Mouse (Mus musculus) forebrain, embryonic 16.5 days (tissue): ENCODE data around the gene Jade1. TPM values are rescaled to one million over a fixed set of nuclear protein-coding genes. Genes with fewer than 3 reads are reported as not detected.

ENCODE experiments used
- ATAC-seq: fragments of 200-750 bp; cut with Nextera tagmentation; 2 replicates; pipeline ENCODE4 v1.8.0; 2017; ENCODE audit warnings: mild to moderate bottlenecking, moderate library complexity
- H3K27ac ChIP-seq: fragments of 300-500 bp; sonication (generic); 2 replicates; pipeline ENCODE4 v1.5.1; 2014; ENCODE audit warnings: low read length, control low read depth
- H3K27me3 ChIP-seq: fragments of 300-500 bp; sonication (generic); replicated peaks from 2 replicates; pipeline ENCODE4 v1.6.1; 2014; ENCODE audit warnings: low read length; ENCODE audit not compliant: control insufficient read depth, insufficient read depth
- H3K36me3 ChIP-seq: fragments of 300-500 bp; sonication (generic); 2 replicates; pipeline ENCODE4 v1.6.1; 2014; ENCODE audit not compliant: control insufficient read depth, insufficient read depth
- H3K4me1 ChIP-seq: fragments of 300-500 bp; sonication (generic); replicated peaks from 2 replicates; pipeline ENCODE4 v1.6.1; 2014; ENCODE audit warnings: low read length; ENCODE audit not compliant: control insufficient read depth, insufficient read depth
- H3K4me2 ChIP-seq: fragments of 300-500 bp; sonication (generic); 2 replicates; pipeline ENCODE4 v1.6.1; 2014; ENCODE audit warnings: mild to moderate bottlenecking, low read length, control low read depth
- H3K4me3 ChIP-seq: fragments of 300-500 bp; sonication (generic); replicated peaks from 2 replicates; pipeline ENCODE4 v1.5.1; 2014; ENCODE audit warnings: mild to moderate bottlenecking, low read length, control low read depth
- H3K9ac ChIP-seq: fragments of 300-500 bp; sonication (generic); replicated peaks from 2 replicates; pipeline ENCODE4 v1.6.1; 2014; ENCODE audit warnings: low read depth, low read length, control low read depth
- H3K9me3 ChIP-seq: fragments of 300-500 bp; sonication (generic); 2 replicates; pipeline ENCODE4 v1.6.1; 2016; ENCODE audit warnings: low read length; ENCODE audit not compliant: control insufficient read depth
- WGBS: fragments of 180-500 bp; shearing (Covaris S2); extraction: QIAGEN DNeasy Blood & Tissue Kit; methylation state at CpG from one replicate; pipeline ENCODE4 v1.1.7; 2014; 5-methylcytosine and 5-hydroxymethylcytosine counted together
- polyA plus RNA-seq: library from polyadenylated mRNA; unstranded; fragments of >200 nt; fragmentation: Nextera tagmentation; extraction: Ambion mirVana; gene quantifications from 2 replicates; pipeline ENCODE4 v1.2.1, GENCODE M21; 2015

Gene Jade1
- polyA plus RNA-seq, 1 experiment from 2014 or later: 20.7 TPM

- Histone ChIP-seq H3K4me1 (peaks cover 9% of the 10 kb centered on the region), H3K27me3 (no peaks in the 10 kb centered on the region), H3K36me3 (peaks cover 31% of the 10 kb centered on the region), H3K4me3 (no peak overlapping the region), H3K9ac (no peak overlapping the region), H3K27ac (no peak overlapping the region), H3K4me2 (no peak overlapping the region), H3K9me3 (no peaks in the 10 kb centered on the region)
- 94% methylated on average over 8 of the region's 8 CpGs for WGBS
- no peak for ATAC-seq
These were observed 51.9 kb downstream of the Jade1 start for GRCm38 (mm10) chr3:41607467-41607866.

GRCm38 (mm10) chr3:41609071-41609470, 53.5 kb downstream of the Jade1 start:
- ATAC-seq: no peak
- H3K9ac ChIP-seq: no peak overlapping the region
- H3K4me2 ChIP-seq: no peak overlapping the region
- peaks cover 34% of the 10 kb centered on the region for H3K36me3 ChIP-seq
- no peak overlapping the region for H3K4me3 ChIP-seq
- no peaks in the 10 kb centered on the region for H3K9me3 ChIP-seq
- H3K4me1 ChIP-seq: no peaks in the 10 kb centered on the region
- H3K27ac ChIP-seq: no peak overlapping the region
- H3K27me3 ChIP-seq: no peaks in the 10 kb centered on the region
- WGBS: 98% methylated on average over 5 of the region's 5 CpGs

GRCm38 (mm10) chr3:41612211-41612610, 56.7 kb downstream of the Jade1 start:
- peaks cover 24% of the 10 kb centered on the region for H3K36me3 ChIP-seq
- WGBS: over 99% methylated on average over 3 of the region's 3 CpGs
- H3K4me2 ChIP-seq: no peak overlapping the region
- H3K4me1 ChIP-seq: no peaks in the 10 kb centered on the region
- H3K9me3 ChIP-seq: no peaks in the 10 kb centered on the region
- no peaks in the 10 kb centered on the region for H3K27me3 ChIP-seq
- H3K9ac ChIP-seq: no peak overlapping the region
- ATAC-seq: no peak
- no peak overlapping the region for H3K27ac ChIP-seq
- H3K4me3 ChIP-seq: no peak overlapping the region

GRCm38 (mm10) chr3:41613706-41614105, 58.2 kb downstream of the Jade1 start:
- Histone ChIP-seq H3K4me3 (no peak overlapping the region), H3K9me3 (no peaks in the 10 kb centered on the region), H3K27ac (no peak overlapping the region), H3K36me3 (peaks cover 24% of the 10 kb centered on the region), H3K4me2 (no peak overlapping the region), H3K9ac (no peak overlapping the region), H3K4me1 (peaks cover 9% of the 10 kb centered on the region), H3K27me3 (no peaks in the 10 kb centered on the region)
- 78% methylated on average over 9 of the region's 9 CpGs for WGBS
- peak; percentile 21; the same call in 1 of the 2 replicates for ATAC-seq

GRCm38 (mm10) chr3:41614230-41614985, 58.9 kb downstream of the Jade1 start:
- Histone ChIP-seq H3K4me2 (no peak overlapping the region), H3K4me3 (no peak overlapping the region), H3K4me1 (peaks cover 10% of the 10 kb centered on the region), H3K27ac (no peak overlapping the region), H3K27me3 (no peaks in the 10 kb centered on the region), H3K9ac (no peak overlapping the region), H3K36me3 (peaks cover 24% of the 10 kb centered on the region), H3K9me3 (no peaks in the 10 kb centered on the region)
- no peak for ATAC-seq
- WGBS: 92% methylated on average over 5 of the region's 5 CpGs

GRCm38 (mm10) chr3:41618036-41618435, 62.5 kb downstream of the Jade1 start:
- H3K4me2 ChIP-seq: no peak overlapping the region
- peak; percentile 51; the same call in 1 of the 2 replicates for ATAC-seq
- H3K9me3 ChIP-seq: no peaks in the 10 kb centered on the region
- WGBS: 57% methylated on average over 3 of the region's 3 CpGs
- H3K27ac ChIP-seq: peak overlapping the region; percentile 51
- no peak overlapping the region for H3K9ac ChIP-seq
- no peaks in the 10 kb centered on the region for H3K27me3 ChIP-seq
- peaks cover 10% of the 10 kb centered on the region for H3K4me1 ChIP-seq
- peaks cover 7% of the 10 kb centered on the region for H3K36me3 ChIP-seq
- H3K4me3 ChIP-seq: no peak overlapping the region

GRCm38 (mm10) chr3:41618488-41618887, 63.0 kb downstream of the Jade1 start:
- Histone ChIP-seq H3K4me3 (no peak overlapping the region), H3K9ac (no peak overlapping the region), H3K4me1 (peaks cover 10% of the 10 kb centered on the region), H3K4me2 (no peak overlapping the region), H3K36me3 (peaks cover 7% of the 10 kb centered on the region), H3K9me3 (no peaks in the 10 kb centered on the region), H3K27ac (peak overlapping the region; percentile 51), H3K27me3 (no peaks in the 10 kb centered on the region)
- peak; percentile 83 for ATAC-seq
- 50% methylated on average over 3 of the region's 3 CpGs for WGBS

- Histone ChIP-seq H3K36me3 (no peaks in the 10 kb centered on the region), H3K4me2 (no peak overlapping the region), H3K27me3 (no peaks in the 10 kb centered on the region), H3K4me1 (peaks cover 10% of the 10 kb centered on the region), H3K9ac (no peak overlapping the region), H3K27ac (no peak overlapping the region), H3K4me3 (no peak overlapping the region), H3K9me3 (no peaks in the 10 kb centered on the region)
- WGBS: 84% methylated on average over 7 of the region's 7 CpGs
- ATAC-seq: no peak
These were observed 65.4 kb downstream of the Jade1 start for GRCm38 (mm10) chr3:41620971-41621370.

- H3K9me3 ChIP-seq: no peaks in the 10 kb centered on the region
- ATAC-seq: no peak
- 98% methylated on average over 1 of the region's 1 CpGs for WGBS
- H3K4me3 ChIP-seq: no peak overlapping the region
- H3K4me1 ChIP-seq: no peaks in the 10 kb centered on the region
- no peaks in the 10 kb centered on the region for H3K27me3 ChIP-seq
- H3K36me3 ChIP-seq: peaks cover 6% of the 10 kb centered on the region
- no peak overlapping the region for H3K9ac ChIP-seq
- H3K27ac ChIP-seq: no peak overlapping the region
- no peak overlapping the region for H3K4me2 ChIP-seq
These were observed 100.1 kb downstream of the Jade1 start for GRCm38 (mm10) chr3:41655642-41656041.
